Mouse (Mus musculus): ENCODE results near the gene Uck1.

GRCm38 (mm10) chr2:32308870-32309568 lies 49.1 kb upstream of the Uck1 start:
- TF ChIP-seq CTCF (IDR thresholded peaks at IDR 0.05; ENCODE audit: borderline replicate concordance, insufficient read depth, low read length) (no peak), POLR2A (IDR thresholded peaks at IDR 0.05; ENCODE audit: low read depth, low read length) (no peak)

Data from embryonic fibroblast, embryonic 13.5 days (primary cell).